Mouse (Mus musculus) lung, adult 18-20 months (tissue): Measurements from ENCODE around the gene Ero1lb.

Source experiments
- DNase-seq, 2 experiments: peaks; one replicate each; pipeline ENCODE4 v3.0.0; 2022; ENCODE audit warnings: mixed read lengths in 2 of 2

Ero1lb gene

GRCm38 (mm10) chr13:12565621-12566390 is at the start of gene Ero1lb:
Gene Ero1lb, plus strand, starts transcription at chr13:12565874.
- DNase-seq = peak; percentile 99

GRCm38 (mm10) chr13:12519371-12519770 is 46.3 kb upstream of the Ero1lb start:
- no peak for DNase-seq

GRCm38 (mm10) chr13:12519955-12520584 is 45.6 kb upstream of the Ero1lb start, which contains the start of gene Edaradd:
Gene Edaradd, minus strand, starts transcription at chr13:12520438.
- DNase-seq = peak; percentile 49 to 60

- no peak for DNase-seq
Measured at GRCm38 (mm10) chr13:12522346-12522745, 43.3 kb upstream of the Ero1lb start.

GRCm38 (mm10) chr13:12525678-12526077 is 40.0 kb upstream of the Ero1lb start:
- no peak for DNase-seq

GRCm38 (mm10) chr13:12534628-12535027 is 31.0 kb upstream of the Ero1lb start:
- DNase-seq = no peak

- peak; percentile 40 to 60 for DNase-seq
Measured at GRCm38 (mm10) chr13:12537971-12538370, 27.7 kb upstream of the Ero1lb start.

- DNase-seq = no peak
Measured at GRCm38 (mm10) chr13:12539716-12540115, 26.0 kb upstream of the Ero1lb start.

- DNase-seq = no peak
Measured at GRCm38 (mm10) chr13:12540119-12540518, 25.6 kb upstream of the Ero1lb start.

GRCm38 (mm10) chr13:12542006-12542981 is 23.4 kb upstream of the Ero1lb start:
- DNase-seq = peak; percentile 88 to 89

GRCm38 (mm10) chr13:12543246-12543645 is 22.4 kb upstream of the Ero1lb start:
- no peak for DNase-seq

GRCm38 (mm10) chr13:12543880-12544568 is 21.6 kb upstream of the Ero1lb start:
- no peak for DNase-seq

- DNase-seq = no peak
Measured at GRCm38 (mm10) chr13:12554211-12554610, 11.5 kb upstream of the Ero1lb start.

GRCm38 (mm10) chr13:12559044-12559443 is 6.6 kb upstream of the Ero1lb start:
- DNase-seq = no peak

GRCm38 (mm10) chr13:12559462-12560120 is 6.1 kb upstream of the Ero1lb start:
- DNase-seq = no peak

- no peak for DNase-seq
Measured at GRCm38 (mm10) chr13:12561729-12562128, 3.9 kb upstream of the Ero1lb start.

- DNase-seq = no peak
Measured at GRCm38 (mm10) chr13:12562256-12562655, 3.4 kb upstream of the Ero1lb start.

GRCm38 (mm10) chr13:12567936-12568335 is 2.3 kb downstream of the Ero1lb start:
- DNase-seq = no peak

- no peak for DNase-seq
Measured at GRCm38 (mm10) chr13:12568597-12569469, 3.2 kb downstream of the Ero1lb start.

GRCm38 (mm10) chr13:12569741-12570140 is 4.1 kb downstream of the Ero1lb start:
- DNase-seq = no peak
